Mouse (Mus musculus) c-Kit-positive CD71-positive TER-119-positive erythroid progenitor cells, embryonic 14.5 days (primary cell): Measurements from ENCODE around the gene Fbln5.

ENCODE experiments used
- DNase-seq: peaks from one replicate; pipeline ENCODE4 v3.0.0-alpha.2; 2013; ENCODE audit warnings: low spot score

The Fbln5 gene

GRCm38 (mm10) chr12:101818608-101819370, at the start of gene Fbln5:
TSS of gene Fbln5 (minus strand) at chr12:101819055.
- DNase-seq: no peak

GRCm38 (mm10) chr12:101862286-101862964, 43.6 kb upstream of the Fbln5 start:
- DNase-seq: no peak

- no peak for DNase-seq
Measured at GRCm38 (mm10) chr12:101860256-101860655, 41.4 kb upstream of the Fbln5 start.

- DNase-seq: no peak
Measured at GRCm38 (mm10) chr12:101858011-101858410, 39.2 kb upstream of the Fbln5 start.

- DNase-seq: no peak
Measured at GRCm38 (mm10) chr12:101854336-101854735, 35.5 kb upstream of the Fbln5 start.

GRCm38 (mm10) chr12:101851846-101852564, 33.1 kb upstream of the Fbln5 start:
- DNase-seq: no peak

GRCm38 (mm10) chr12:101851314-101851713, 32.5 kb upstream of the Fbln5 start:
- no peak for DNase-seq

- DNase-seq: no peak
Measured at GRCm38 (mm10) chr12:101836546-101837274, 17.9 kb upstream of the Fbln5 start.

GRCm38 (mm10) chr12:101834715-101835114, 15.9 kb upstream of the Fbln5 start:
- DNase-seq: no peak

- DNase-seq: no peak
Measured at GRCm38 (mm10) chr12:101833776-101834175, 14.9 kb upstream of the Fbln5 start.

GRCm38 (mm10) chr12:101833115-101833506, 14.3 kb upstream of the Fbln5 start:
- no peak for DNase-seq

GRCm38 (mm10) chr12:101832179-101833114, 13.6 kb upstream of the Fbln5 start:
- no peak for DNase-seq

GRCm38 (mm10) chr12:101831221-101831620, 12.4 kb upstream of the Fbln5 start:
- DNase-seq: no peak

- no peak for DNase-seq
Measured at GRCm38 (mm10) chr12:101823161-101823560, 4.3 kb upstream of the Fbln5 start.

- no peak for DNase-seq
Measured at GRCm38 (mm10) chr12:101821596-101821995, 2.7 kb upstream of the Fbln5 start.

GRCm38 (mm10) chr12:101819570-101819969, 715 bp upstream of the Fbln5 start:
- DNase-seq: no peak

- DNase-seq: no peak
Measured at GRCm38 (mm10) chr12:101818246-101818607, 628 bp downstream of the Fbln5 start.

GRCm38 (mm10) chr12:101816810-101817209, 2.0 kb downstream of the Fbln5 start:
- DNase-seq: peak; percentile 7

GRCm38 (mm10) chr12:101815796-101816195, 3.1 kb downstream of the Fbln5 start:
- no peak for DNase-seq

GRCm38 (mm10) chr12:101814423-101814822, 4.4 kb downstream of the Fbln5 start:
- DNase-seq: no peak

GRCm38 (mm10) chr12:101811181-101811580, 7.7 kb downstream of the Fbln5 start:
- DNase-seq: peak; percentile 22
